Mouse (Mus musculus): ENCODE data around the gene Plch1. TPM values are rescaled to one million over a fixed set of nuclear protein-coding genes. Genes with fewer than 3 reads are reported as not detected.
A peak's percentile ranks its signal among the peaks of the same experiment; 100 is the strongest.

The Plch1 gene
- polyA plus RNA-seq (2014; fragmentation: Nextera tagmentation; extraction: Ambion mirVana), result 2.8 and 3.2 TPM in 2 replicates

- Histone ChIP-seq H3K4me1 (ENCODE audit: control insufficient read depth, insufficient read depth, low read length) (no peaks in the 10 kb centered on the region), H3K27me3 (ENCODE audit: control insufficient read depth, insufficient read depth, low read length) (no peaks in the 10 kb centered on the region; the same call in 1 of the 2 replicates), H3K27ac (replicated peaks; ENCODE audit: low read depth, low read length) (no peak within 1 kb of the TSS), H3K36me3 (ENCODE audit: control insufficient read depth, insufficient read depth, low read length) (no peaks in the 10 kb centered on the region), H3K9me3 (ENCODE audit: control insufficient read depth, low read length) (no peaks in the 10 kb centered on the region), H3K4me3 (ENCODE audit: low read depth, low read length) (peak within 1 kb of the TSS; percentile 63), H3K4me2 (ENCODE audit: low read depth, severe bottlenecking) (peak within 1 kb of the TSS; percentile 99), H3K9ac (ENCODE audit: low read length) (peak within 1 kb of the TSS; percentile 57)
- ATAC-seq (ENCODE audit: insufficient number of reproducible peaks, low FRiP score, low TSS enrichment, low read depth) (peak; percentile 71; the same call in 1 of the 2 replicates), DNase-seq (ENCODE audit: low spot score) (peak; percentile 86)
- 0% methylated on average over 12 of the region's 12 CpGs for WGBS
Measured at GRCm38 (mm10) chr3:63899309-63899695, at the start of gene Plch1. TSS of gene Plch1 (minus strand) at chr3:63899472.

GRCm38 (mm10) chr3:63941204-63941850 is 42.1 kb upstream of the Plch1 start:
- WGBS, result 87% methylated on average over 2 of the region's 2 CpGs
- Histone ChIP-seq H3K9me3 (ENCODE audit: control insufficient read depth, low read length) (no peaks in the 10 kb centered on the region), H3K9ac (ENCODE audit: low read length) (no peak overlapping the region), H3K4me1 (ENCODE audit: control insufficient read depth, insufficient read depth, low read length) (no peaks in the 10 kb centered on the region), H3K27me3 (ENCODE audit: control insufficient read depth, insufficient read depth, low read length) (no peaks in the 10 kb centered on the region), H3K4me3 (ENCODE audit: low read depth, low read length) (no peak overlapping the region), H3K27ac (replicated peaks; ENCODE audit: low read depth, low read length) (no peak overlapping the region), H3K36me3 (ENCODE audit: control insufficient read depth, insufficient read depth, low read length) (no peaks in the 10 kb centered on the region), H3K4me2 (ENCODE audit: low read depth, severe bottlenecking) (no peak overlapping the region)
- DNase-seq (ENCODE audit: low spot score) (no peak), ATAC-seq (ENCODE audit: insufficient number of reproducible peaks, low FRiP score, low TSS enrichment, low read depth) (no peak)

GRCm38 (mm10) chr3:63938928-63939327 is 39.7 kb upstream of the Plch1 start:
- ATAC-seq (ENCODE audit: insufficient number of reproducible peaks, low FRiP score, low TSS enrichment, low read depth), result no peak
- Histone ChIP-seq H3K27me3 (ENCODE audit: control insufficient read depth, insufficient read depth, low read length) (no peaks in the 10 kb centered on the region), H3K4me3 (ENCODE audit: low read depth, low read length) (no peak overlapping the region), H3K4me1 (ENCODE audit: control insufficient read depth, insufficient read depth, low read length) (no peaks in the 10 kb centered on the region), H3K4me2 (ENCODE audit: low read depth, severe bottlenecking) (no peak overlapping the region), H3K36me3 (ENCODE audit: control insufficient read depth, insufficient read depth, low read length) (no peaks in the 10 kb centered on the region), H3K9me3 (ENCODE audit: control insufficient read depth, low read length) (no peaks in the 10 kb centered on the region), H3K9ac (ENCODE audit: low read length) (no peak overlapping the region), H3K27ac (replicated peaks; ENCODE audit: low read depth, low read length) (no peak overlapping the region)
- no peak for DNase-seq (ENCODE audit: low spot score)
- 97% methylated on average over 2 of the region's 2 CpGs for WGBS

- Histone ChIP-seq H3K4me1 (ENCODE audit: control insufficient read depth, insufficient read depth, low read length) (no peaks in the 10 kb centered on the region), H3K36me3 (ENCODE audit: control insufficient read depth, insufficient read depth, low read length) (no peaks in the 10 kb centered on the region), H3K27ac (replicated peaks; ENCODE audit: low read depth, low read length) (0 out of 2 replicates have a peak within 1 kb of the TSS, but pooled peaks have one; percentile 18), H3K4me3 (ENCODE audit: low read depth, low read length) (peak within 1 kb of the TSS; percentile 58), H3K9ac (ENCODE audit: low read length) (peak within 1 kb of the TSS; percentile 92), H3K9me3 (ENCODE audit: control insufficient read depth, low read length) (no peaks in the 10 kb centered on the region), H3K27me3 (ENCODE audit: control insufficient read depth, insufficient read depth, low read length) (no peaks in the 10 kb centered on the region), H3K4me2 (ENCODE audit: low read depth, severe bottlenecking) (peak within 1 kb of the TSS; percentile 57)
- ATAC-seq (ENCODE audit: insufficient number of reproducible peaks, low FRiP score, low TSS enrichment, low read depth), result peak; percentile 94
- DNase-seq (ENCODE audit: low spot score), result peak; percentile 93
- WGBS, result 4% methylated on average over 46 of the region's 48 CpGs
Measured at GRCm38 (mm10) chr3:63928878-63929859, 29.9 kb upstream of the Plch1 start, which contains the start of gene E130311K13Rik. TSS of gene E130311K13Rik (minus strand) at chr3:63929472.

- DNase-seq (ENCODE audit: low spot score) (peak; percentile 45), ATAC-seq (ENCODE audit: insufficient number of reproducible peaks, low FRiP score, low TSS enrichment, low read depth) (no peak)
- 61% methylated on average over 3 of the region's 3 CpGs for WGBS
Measured at GRCm38 (mm10) chr3:63919634-63920033, 20.4 kb upstream of the Plch1 start.

DNA sequence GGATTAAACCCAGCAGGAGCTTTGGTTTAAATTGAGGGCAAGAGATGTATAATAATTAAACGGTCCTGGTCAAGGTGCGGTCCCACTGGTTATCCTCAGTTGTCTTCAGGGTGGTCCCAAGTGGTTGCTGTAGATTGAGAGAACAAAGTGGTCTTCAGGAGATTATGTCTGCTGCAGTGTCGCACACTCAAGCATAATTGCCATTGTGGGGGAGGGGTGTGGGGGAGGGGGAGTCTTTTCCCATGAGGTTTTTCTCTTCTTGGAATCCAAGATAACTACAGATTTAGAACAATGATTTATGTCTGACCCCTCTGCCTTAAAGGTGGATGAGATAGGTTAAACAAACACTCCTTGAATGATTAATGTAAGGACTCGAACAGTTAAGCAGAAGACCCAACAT is 11.0 kb upstream of the Plch1 start:
- Histone ChIP-seq H3K9me3 (ENCODE audit: control insufficient read depth, low read length) (no peaks in the 10 kb centered on the region), H3K4me2 (ENCODE audit: low read depth, severe bottlenecking) (no peak overlapping the region), H3K27ac (replicated peaks; ENCODE audit: low read depth, low read length) (no peak overlapping the region), H3K4me1 (ENCODE audit: control insufficient read depth, insufficient read depth, low read length) (no peaks in the 10 kb centered on the region), H3K36me3 (ENCODE audit: control insufficient read depth, insufficient read depth, low read length) (no peaks in the 10 kb centered on the region), H3K4me3 (ENCODE audit: low read depth, low read length) (no peak overlapping the region), H3K9ac (ENCODE audit: low read length) (no peak overlapping the region), H3K27me3 (ENCODE audit: control insufficient read depth, insufficient read depth, low read length) (no peaks in the 10 kb centered on the region)
- WGBS, result 67% methylated on average over 4 of the region's 4 CpGs
- DNase-seq (ENCODE audit: low spot score), result no peak
- no peak for ATAC-seq (ENCODE audit: insufficient number of reproducible peaks, low FRiP score, low TSS enrichment, low read depth)

More at GRCm38 (mm10) chr3:63919634-63920033, 20.4 kb upstream of the Plch1 start:
- H3K27me3 ChIP-seq (ENCODE audit: control insufficient read depth, insufficient read depth, low read length), result no peaks in the 10 kb centered on the region
- H3K9ac ChIP-seq (ENCODE audit: low read length), result no peak overlapping the region
- H3K4me3 ChIP-seq (ENCODE audit: low read depth, low read length), result no peak overlapping the region
- H3K4me2 ChIP-seq (ENCODE audit: low read depth, severe bottlenecking), result no peak overlapping the region
- H3K36me3 ChIP-seq (ENCODE audit: control insufficient read depth, insufficient read depth, low read length), result no peaks in the 10 kb centered on the region
- H3K27ac ChIP-seq (replicated peaks; ENCODE audit: low read depth, low read length), result no peak overlapping the region
- H3K4me1 ChIP-seq (ENCODE audit: control insufficient read depth, insufficient read depth, low read length), result no peaks in the 10 kb centered on the region
- H3K9me3 ChIP-seq (ENCODE audit: control insufficient read depth, low read length), result no peaks in the 10 kb centered on the region

DNA sequence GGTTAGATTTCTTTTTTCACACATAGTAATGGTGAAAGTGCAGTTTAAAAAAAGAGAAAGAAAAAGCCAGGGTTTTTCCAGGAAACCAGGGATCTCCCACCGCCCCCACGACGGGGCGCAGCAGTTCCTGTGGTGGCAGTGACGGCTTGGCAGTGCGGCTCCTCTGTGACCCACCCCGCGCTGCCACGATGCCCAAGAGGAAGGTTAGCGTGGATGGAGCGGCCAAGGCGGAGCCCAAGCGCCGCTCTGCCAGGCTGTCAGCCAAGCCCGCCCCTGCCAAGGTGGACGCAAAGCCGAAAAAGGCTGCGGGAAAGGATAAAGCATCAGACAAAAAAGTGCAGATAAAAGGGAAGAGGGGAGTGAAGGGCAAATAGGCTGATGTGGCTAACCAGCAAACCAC is 6.0 kb upstream of the Plch1 start:
- H3K4me2 ChIP-seq (ENCODE audit: low read depth, severe bottlenecking), result peak overlapping the region; percentile 50
- no peak overlapping the region for H3K9ac ChIP-seq (ENCODE audit: low read length)
- ATAC-seq (ENCODE audit: insufficient number of reproducible peaks, low FRiP score, low TSS enrichment, low read depth) (no peak), DNase-seq (ENCODE audit: low spot score) (peak; percentile 34)
- WGBS, result 6% methylated on average over 18 of the region's 18 CpGs
- peak overlapping the region; percentile 29 for H3K4me3 ChIP-seq (ENCODE audit: low read depth, low read length)
- H3K27me3 ChIP-seq (ENCODE audit: control insufficient read depth, insufficient read depth, low read length), result no peaks in the 10 kb centered on the region; the same call in 1 of the 2 replicates
- no peaks in the 10 kb centered on the region for H3K4me1 ChIP-seq (ENCODE audit: control insufficient read depth, insufficient read depth, low read length)
- no peaks in the 10 kb centered on the region for H3K36me3 ChIP-seq (ENCODE audit: control insufficient read depth, insufficient read depth, low read length)
- H3K9me3 ChIP-seq (ENCODE audit: control insufficient read depth, low read length), result no peaks in the 10 kb centered on the region
- H3K27ac ChIP-seq (replicated peaks; ENCODE audit: low read depth, low read length), result no peak overlapping the region

DNA sequence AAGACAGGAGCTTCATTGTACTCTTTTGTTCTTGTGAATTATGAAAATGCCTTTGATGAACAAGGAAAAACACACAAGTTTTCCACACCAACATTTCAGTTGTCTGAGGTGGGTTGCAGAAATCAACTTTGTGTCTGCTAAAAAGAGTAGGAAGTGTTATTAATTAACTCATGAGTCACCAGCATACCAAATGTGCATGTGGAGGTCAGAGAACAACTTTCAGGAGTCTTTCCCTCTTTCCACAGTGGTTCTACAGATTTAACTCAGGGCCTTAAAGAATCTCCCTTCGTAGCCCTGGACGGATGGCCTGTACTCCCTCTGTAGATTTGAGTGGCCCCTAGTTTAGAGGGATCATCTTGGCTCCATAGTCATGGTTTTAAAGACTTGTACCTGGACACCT is 4.9 kb upstream of the Plch1 start:
- Histone ChIP-seq H3K4me1 (ENCODE audit: control insufficient read depth, insufficient read depth, low read length) (no peaks in the 10 kb centered on the region), H3K4me2 (ENCODE audit: low read depth, severe bottlenecking) (no peak overlapping the region), H3K4me3 (ENCODE audit: low read depth, low read length) (no peak overlapping the region), H3K9ac (ENCODE audit: low read length) (no peak overlapping the region), H3K27ac (replicated peaks; ENCODE audit: low read depth, low read length) (no peak overlapping the region), H3K36me3 (ENCODE audit: control insufficient read depth, insufficient read depth, low read length) (no peaks in the 10 kb centered on the region), H3K27me3 (ENCODE audit: control insufficient read depth, insufficient read depth, low read length) (no peaks in the 10 kb centered on the region; the same call in 1 of the 2 replicates), H3K9me3 (ENCODE audit: control insufficient read depth, low read length) (no peaks in the 10 kb centered on the region)
- DNase-seq (ENCODE audit: low spot score) (no peak), ATAC-seq (ENCODE audit: insufficient number of reproducible peaks, low FRiP score, low TSS enrichment, low read depth) (no peak)
- 87% methylated on average over 2 of the region's 2 CpGs for WGBS

Data from limb, embryonic 11.5 days (tissue).